Mouse (Mus musculus) liver, embryonic 14 days (tissue): ENCODE results near the gene Elp5. TPM values are rescaled to one million over a fixed set of nuclear protein-coding genes. Genes with fewer than 3 reads are reported as not detected.

ENCODE experiments used
- polyA plus RNA-seq: library from polyadenylated mRNA; depleted of rRNA; stranded (reverse); fragments of >200 nt; gene quantifications from 2 replicates; pipeline ENCODE4 v1.2.3, GENCODE M21; 2012; rRNA removed

The Elp5 gene
- 41.7 and 49.0 TPM in 2 replicates for polyA plus RNA-seq

GRCm38 (mm10) chr11:69982225-69982624 lies at the start of gene Elp5:
Elp5 (minus strand) TSS chr11:69982517.

GRCm38 (mm10) chr11:70016669-70017068 lies 34.4 kb upstream of the Elp5 start, which contains the start of gene Dlg4:
Dlg4 (plus strand) TSS chr11:70016942.

DNA sequence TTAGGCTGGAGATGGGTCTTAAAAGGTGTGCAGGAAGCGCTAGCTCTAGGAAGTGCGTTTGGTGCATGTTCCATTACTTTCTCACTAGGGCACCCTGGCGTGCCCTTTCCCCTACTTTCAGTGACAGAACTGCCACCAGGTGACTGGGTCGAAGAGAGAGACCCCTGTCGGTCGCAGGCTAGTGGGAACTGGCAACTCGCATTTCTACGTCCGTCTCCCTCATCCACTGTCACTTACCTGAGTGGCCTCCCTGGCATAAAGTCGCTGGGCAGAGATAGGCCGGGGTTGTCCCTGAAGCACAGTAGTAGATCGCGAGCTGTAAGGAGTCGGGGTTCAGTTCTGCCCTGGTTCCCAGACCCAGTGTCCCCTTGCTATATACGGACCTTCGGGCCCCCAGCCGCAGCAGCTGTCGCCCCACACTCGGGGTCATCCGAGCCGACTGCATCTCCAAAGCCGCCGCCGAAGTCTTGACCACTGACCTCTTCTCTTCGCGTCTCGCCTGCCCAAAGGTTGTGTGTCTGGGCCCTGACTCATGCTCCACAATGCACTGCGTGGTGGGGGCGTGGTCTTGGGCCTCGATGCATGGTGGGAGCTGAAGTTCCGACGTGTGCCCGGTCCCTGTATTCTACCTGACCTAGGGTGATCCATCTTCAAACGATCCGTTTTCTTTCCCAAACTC lies 32.7 kb upstream of the Elp5 start, which contains the start of gene Acadvl:
Acadvl (minus strand) TSS at position 532 of the 679 bp plus-strand sequence.

DNA sequence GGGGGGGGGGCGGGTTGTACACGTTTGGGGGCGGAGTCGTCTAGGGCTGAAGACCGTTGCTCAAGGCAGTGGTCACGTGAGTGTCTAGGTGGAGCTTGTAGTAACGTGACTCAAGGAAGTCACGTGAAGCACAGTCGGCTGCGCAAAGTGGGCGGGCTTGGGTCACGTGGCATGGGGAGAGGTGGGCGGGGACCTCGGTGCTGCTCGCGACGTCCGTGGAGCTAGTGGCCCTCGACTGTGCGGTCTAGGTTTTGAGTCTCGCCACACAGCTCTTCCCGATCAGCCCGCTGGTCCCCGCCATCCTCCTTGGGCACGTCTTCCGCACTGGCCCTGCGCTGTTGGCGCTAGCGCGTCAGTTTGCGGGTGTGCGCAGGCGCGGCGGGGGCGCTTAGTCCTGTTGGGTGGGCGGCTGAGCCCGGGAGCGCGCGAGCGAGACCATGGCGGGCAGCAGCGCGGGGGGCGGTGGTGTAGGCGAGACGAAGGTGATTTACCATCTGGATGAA lies 18.1 kb upstream of the Elp5 start, which contains the start of gene Dvl2:
Dvl2 (plus strand) TSS at position 200 of the 503 bp plus-strand sequence.

DNA sequence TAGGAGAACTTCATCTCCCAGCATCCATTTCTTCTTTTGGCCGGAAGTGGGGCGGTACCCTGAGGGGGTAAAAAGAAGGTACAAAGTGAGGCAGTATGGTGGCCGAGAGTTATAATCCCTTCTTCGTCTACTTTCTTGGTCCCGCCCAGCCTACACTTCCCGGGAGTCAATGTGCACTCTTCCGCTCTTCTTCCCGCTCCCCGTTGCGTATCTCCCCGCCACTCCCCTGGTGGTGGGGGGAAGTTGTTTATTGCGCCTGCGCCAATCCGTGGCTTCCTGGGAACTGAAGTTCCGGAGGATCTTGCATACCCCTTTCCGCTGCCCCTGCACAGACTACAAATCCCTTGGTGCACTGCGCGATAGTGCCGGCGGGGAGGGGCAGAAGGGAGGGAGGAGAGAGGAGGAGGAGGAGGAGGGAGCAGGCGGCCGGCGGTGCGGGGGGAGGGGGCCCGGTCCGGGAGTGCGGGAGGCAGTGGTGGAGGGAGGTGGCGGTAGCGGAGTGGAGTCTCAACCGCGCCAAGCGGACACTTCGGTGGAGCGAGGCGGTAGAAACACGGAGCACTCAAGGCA lies 13.2 kb upstream of the Elp5 start, which contains the start of gene Phf23:
Phf23 (plus strand) TSS at position 387 of the 570 bp plus-strand sequence.

DNA sequence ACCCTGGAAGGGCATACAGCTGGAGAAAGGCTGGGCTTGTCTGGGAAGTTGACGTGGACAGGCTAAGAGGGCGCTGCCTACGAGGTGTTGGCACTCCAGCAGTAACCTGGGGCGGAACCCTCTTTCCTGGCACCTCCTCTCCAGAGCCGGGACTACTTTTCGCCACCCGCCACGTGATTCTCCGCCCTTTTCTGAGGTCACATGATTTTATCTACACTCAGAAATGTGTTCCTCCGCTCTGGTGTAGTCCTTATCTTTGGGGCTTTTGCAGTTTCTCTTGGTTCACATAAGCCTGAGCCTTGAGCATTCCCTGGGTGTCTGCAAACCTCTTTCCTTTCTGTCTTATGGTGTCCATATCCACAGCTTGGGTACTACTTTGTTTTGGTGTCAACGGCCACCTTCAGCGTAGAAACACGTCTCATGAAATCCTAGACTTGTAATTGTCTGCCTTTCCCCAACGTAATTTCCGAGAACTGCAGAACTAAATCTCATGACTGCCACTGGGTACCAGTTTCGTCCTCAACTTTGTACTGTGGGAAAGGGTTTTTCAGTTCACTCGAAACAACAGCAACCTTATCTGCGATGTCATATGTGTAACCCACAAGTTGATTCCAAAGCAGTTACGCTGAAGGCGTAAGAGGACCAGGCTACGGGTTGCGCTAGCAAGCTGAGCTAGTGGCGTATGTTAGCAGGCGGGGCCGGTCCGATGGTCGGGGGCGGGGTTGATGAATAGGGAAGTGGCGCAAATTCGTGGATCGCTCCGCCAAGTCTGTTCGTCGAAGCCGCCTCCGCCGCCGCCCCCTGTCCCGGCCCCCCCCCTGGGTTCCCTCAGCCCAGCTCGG lies 8.8 kb upstream of the Elp5 start, which contains the start of gene Gabarap:
Gabarap (plus strand) TSS at position 294 of the 842 bp plus-strand sequence.

GRCm38 (mm10) chr11:69981141-69981762 lies 1.1 kb downstream of the Elp5 start, which contains the start of gene Ctdnep1:
Ctdnep1 (plus strand) TSS chr11:69981156.

GRCm38 (mm10) chr11:69964650-69965270 lies 17.6 kb downstream of the Elp5 start, which contains the start of gene Cldn7:
Cldn7 (plus strand) TSS chr11:69964779.

DNA sequence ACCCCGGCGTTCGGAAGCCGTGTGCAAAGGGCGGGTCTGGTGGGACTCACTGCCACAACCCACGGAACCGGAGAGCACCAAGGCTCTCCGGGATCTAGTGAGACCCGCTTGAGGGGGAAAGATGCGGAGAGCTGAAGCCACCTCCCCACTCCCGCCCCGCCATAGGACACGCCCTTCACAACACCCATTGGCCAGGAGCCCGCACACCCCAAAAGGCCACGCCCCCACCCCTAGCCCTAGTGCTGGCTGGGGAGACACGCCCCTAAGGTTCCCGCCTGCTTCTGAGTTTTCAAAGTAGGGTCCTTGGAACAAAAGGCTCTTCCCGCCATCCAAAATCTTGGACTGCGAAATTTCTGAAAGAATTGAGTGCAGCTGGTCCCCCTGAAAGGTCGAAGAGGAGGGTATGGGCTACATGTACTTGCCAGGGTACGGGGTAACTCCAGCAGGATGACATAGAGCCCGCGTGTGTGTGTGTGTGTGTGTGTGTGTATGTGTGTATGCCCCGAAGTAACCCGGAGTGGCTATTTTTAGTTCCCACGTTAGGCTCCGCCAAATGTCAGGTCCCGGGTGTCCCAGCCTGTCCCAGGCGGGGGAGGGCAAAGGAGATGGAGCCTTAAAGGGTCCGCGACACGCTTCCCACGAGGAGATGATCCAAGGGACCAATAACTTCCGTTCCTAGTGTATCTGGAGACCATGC lies 34.1 kb downstream of the Elp5 start, which contains the start of gene Slc2a4:
Slc2a4 (minus strand) TSS at position 123 of the 697 bp plus-strand sequence.

DNA sequence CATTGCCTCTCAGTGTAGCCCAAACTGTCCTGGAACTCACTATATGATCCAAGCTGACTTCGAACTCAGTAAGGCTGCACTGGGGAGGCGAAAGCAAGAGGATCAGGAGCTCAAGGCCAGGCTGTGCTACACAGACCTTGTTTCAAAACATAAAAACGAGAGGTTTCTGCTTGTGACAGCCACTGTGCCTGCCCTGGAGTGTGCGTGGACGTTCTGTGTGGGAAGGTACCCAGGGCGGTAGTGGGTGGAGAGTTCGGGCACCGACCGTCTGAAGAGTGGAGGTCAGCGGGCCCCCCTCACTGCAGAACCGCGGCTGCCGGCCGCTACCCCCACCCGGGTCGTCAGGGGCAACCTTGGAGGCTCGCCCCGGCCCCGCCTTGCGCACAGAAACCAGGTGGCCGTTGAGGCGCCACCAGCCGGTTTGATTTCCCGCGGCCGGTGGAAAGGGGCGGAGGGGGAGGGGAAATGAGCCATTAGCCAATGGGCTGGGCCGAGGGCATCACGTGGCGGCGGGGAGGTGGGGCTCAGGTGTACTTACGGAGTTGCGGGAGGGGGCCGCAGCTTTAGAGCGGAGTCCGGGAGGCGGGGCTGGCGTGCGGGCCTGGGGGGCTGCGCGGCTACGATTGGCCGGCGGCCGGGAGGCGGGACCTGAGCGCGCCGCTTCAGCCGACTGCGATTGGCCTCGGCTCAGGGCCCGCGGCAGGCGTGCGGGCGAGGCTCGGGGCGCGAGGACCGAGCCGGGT lies 47.0 kb downstream of the Elp5 start, which contains the start of gene Ybx2:
Ybx2 (plus strand) TSS at position 660 of the 743 bp plus-strand sequence.

GRCm38 (mm10) chr11:69921114-69922011 lies 61.0 kb downstream of the Elp5 start, which contains the start of gene Eif5a:
Eif5a (minus strand) TSS chr11:69921958.

Other genes starting within 250 kb of the Elp5 start
- gene Polr2a, start 223.9 kb downstream of the Elp5 start, polyA plus RNA-seq: 12.7 and 15.6 TPM in 2 replicates
- 0.03 TPM in 1 of 2 replicates, not detected in the other for gene Slc35g3, start 220.5 kb downstream of the Elp5 start, polyA plus RNA-seq
- gene Zbtb4, start 216.6 kb downstream of the Elp5 start, polyA plus RNA-seq: 1.2 and 1.5 TPM in 2 replicates
- 0.69 and 1.5 TPM in 2 replicates for gene Chrnb1, start 186.6 kb downstream of the Elp5 start, polyA plus RNA-seq
- 0.40 and 0.51 TPM in 2 replicates for gene Fgf11, start 180.7 kb downstream of the Elp5 start, polyA plus RNA-seq
- 0.24 and 0.25 TPM in 2 replicates for gene Tmem102, start 176.9 kb downstream of the Elp5 start, polyA plus RNA-seq
- gene Gm39566, start 167.2 kb downstream of the Elp5 start, polyA plus RNA-seq: not detected in 2 replicates
- gene Spem2, start 164.1 kb downstream of the Elp5 start, polyA plus RNA-seq: not detected in 2 replicates
- not detected in 2 replicates for gene Spem1, start 160.3 kb downstream of the Elp5 start, polyA plus RNA-seq
- gene Nlgn2, start 144.7 kb downstream of the Elp5 start, polyA plus RNA-seq: 2.1 and 2.2 TPM in 2 replicates
- 155 and 183 TPM in 2 replicates for gene Tmem256, start 144.0 kb downstream of the Elp5 start, polyA plus RNA-seq
- gene Plscr3, start 136.1 kb downstream of the Elp5 start, polyA plus RNA-seq: 16.2 and 19.8 TPM in 2 replicates
- gene Tnk1, start 123.8 kb downstream of the Elp5 start, polyA plus RNA-seq: 1.2 and 1.3 TPM in 2 replicates
- not detected in 2 replicates for gene Tmem95, start 104.5 kb downstream of the Elp5 start, polyA plus RNA-seq
- gene Kctd11, start 101.1 kb downstream of the Elp5 start, polyA plus RNA-seq: 0.76 and 0.89 TPM in 2 replicates
- 2.7 and 3.3 TPM in 2 replicates for gene Acap1, start 87.0 kb downstream of the Elp5 start, polyA plus RNA-seq
- 0.40 and 0.53 TPM in 2 replicates for gene 2810408A11Rik, start 81.5 kb downstream of the Elp5 start, polyA plus RNA-seq
- 16.6 and 20.3 TPM in 2 replicates for gene Neurl4, start 81.4 kb downstream of the Elp5 start, polyA plus RNA-seq
- gene Gps2, start 68.6 kb downstream of the Elp5 start, polyA plus RNA-seq: 75.3 and 87.1 TPM in 2 replicates
- 866 and 1,005 TPM in 2 replicates for gene Eif5a, start 60.6 kb downstream of the Elp5 start, polyA plus RNA-seq
- gene Ybx2, start 46.7 kb downstream of the Elp5 start, polyA plus RNA-seq: 0.15 and 0.21 TPM in 2 replicates
- 13.7 and 15.5 TPM in 2 replicates for gene Slc2a4, start 34.3 kb downstream of the Elp5 start, polyA plus RNA-seq
- gene Cldn7, start 17.7 kb downstream of the Elp5 start, polyA plus RNA-seq: 1.4 and 2.3 TPM in 2 replicates
- 30.6 and 33.9 TPM in 2 replicates for gene Ctdnep1, start 1.4 kb downstream of the Elp5 start, polyA plus RNA-seq
- 131 and 138 TPM in 2 replicates for gene Gabarap, start 8.6 kb upstream of the Elp5 start, polyA plus RNA-seq
- gene Phf23, start 13.3 kb upstream of the Elp5 start, polyA plus RNA-seq: 16.3 and 17.2 TPM in 2 replicates
- 3.2 and 4.6 TPM in 2 replicates for gene Dvl2, start 18.1 kb upstream of the Elp5 start, polyA plus RNA-seq
- gene Acadvl, start 32.9 kb upstream of the Elp5 start, polyA plus RNA-seq: 38.0 and 43.1 TPM in 2 replicates
- 2.0 TPM in 2 replicates for gene Dlg4, start 34.4 kb upstream of the Elp5 start, polyA plus RNA-seq
- 1.9 and 2.0 TPM in 2 replicates for gene Asgr1, start 71.6 kb upstream of the Elp5 start, polyA plus RNA-seq
- 9.6 and 12.5 TPM in 2 replicates for gene Asgr2, start 110.1 kb upstream of the Elp5 start, polyA plus RNA-seq
- 1.5 and 1.9 TPM in 2 replicates for gene Mgl2, start 147.8 kb upstream of the Elp5 start, polyA plus RNA-seq
- gene Clec10a, start 173.7 kb upstream of the Elp5 start, polyA plus RNA-seq: 0.20 and 0.33 TPM in 2 replicates
- 0.60 and 0.68 TPM in 2 replicates for gene Slc16a11, start 230.2 kb upstream of the Elp5 start, polyA plus RNA-seq
- gene Slc16a13, start 238.5 kb upstream of the Elp5 start, polyA plus RNA-seq: 2.8 and 3.8 TPM in 2 replicates
- 1.5 TPM in 2 replicates for gene Bcl6b, start 247.3 kb upstream of the Elp5 start, polyA plus RNA-seq